Mouse (Mus musculus): Measurements from ENCODE around the gene Camk1d.

- TF ChIP-seq POLR2A (IDR thresholded peaks at IDR 0.05; ENCODE audit: control insufficient read depth, extremely low read depth, insufficient read depth, low read length, poor library complexity) (no peak), CTCF (IDR thresholded peaks at IDR 0.05; ENCODE audit: borderline replicate concordance, control insufficient read depth, extremely low read depth, insufficient read depth, low read length, poor library complexity) (no peak)
Measured at GRCm38 (mm10) chr2:5624379-5624778, 89.9 kb downstream of the Camk1d start.
